Mouse (Mus musculus) midbrain, embryonic 11.5 days (tissue): ENCODE data around the gene Mettl7b. TPM values are rescaled to one million over a fixed set of nuclear protein-coding genes. Genes with fewer than 3 reads are reported as not detected.

Source experiments
- ATAC-seq: fragments of 200-750 bp; cut with Nextera tagmentation; 2 replicates; pipeline ENCODE4 v1.8.0; 2017; ENCODE audit warnings: moderate TSS enrichment, moderate library complexity; ENCODE audit not compliant: low FRiP score
- DNase-seq: peaks from one replicate; pipeline ENCODE4 v3.0.0; 2015; ENCODE audit warnings: low spot score; ENCODE audit errors: missing footprints
- H3K27ac ChIP-seq: fragments of 300-500 bp; sonication (generic); 2 replicates; pipeline ENCODE4 v1.5.1; 2014; ENCODE audit warnings: low read depth, low read length
- H3K27me3 ChIP-seq: fragments of 300-500 bp; sonication (generic); 2 replicates; pipeline ENCODE4 v1.6.1; 2014; ENCODE audit warnings: mild to moderate bottlenecking, low read length, moderate library complexity, mixed read lengths; ENCODE audit not compliant: control insufficient read depth, insufficient read depth
- H3K36me3 ChIP-seq: fragments of 300-500 bp; sonication (generic); 2 replicates; pipeline ENCODE4 v1.6.1; 2014; ENCODE audit warnings: mild to moderate bottlenecking, low read length, moderate library complexity, mixed read lengths; ENCODE audit not compliant: control insufficient read depth, insufficient read depth
- H3K4me1 ChIP-seq: fragments of 300-500 bp; sonication (generic); 2 replicates; pipeline ENCODE4 v1.6.1; 2014; ENCODE audit warnings: low read length; ENCODE audit not compliant: control insufficient read depth, insufficient read depth
- H3K4me2 ChIP-seq: fragments of 300-500 bp; sonication (generic); 2 replicates; pipeline ENCODE4 v1.6.1; 2014; ENCODE audit warnings: mild to moderate bottlenecking, moderate library complexity
- H3K4me3 ChIP-seq: fragments of 300-500 bp; sonication (generic); 2 replicates; pipeline ENCODE4 v1.5.1; 2014; ENCODE audit warnings: low read depth, low read length
- H3K9ac ChIP-seq: fragments of 300-500 bp; sonication (generic); 2 replicates; pipeline ENCODE4 v1.6.1; 2014; ENCODE audit warnings: low read length
- H3K9me3 ChIP-seq: fragments of 300-500 bp; sonication (generic); 2 replicates; pipeline ENCODE4 v1.6.1; 2016; ENCODE audit warnings: low read length; ENCODE audit not compliant: control insufficient read depth
- WGBS: fragments of 180-500 bp; shearing (Covaris S2); extraction: QIAGEN DNeasy Blood & Tissue Kit; methylation state at CpG from one replicate; pipeline ENCODE4 v1.1.7; 2014; 5-methylcytosine and 5-hydroxymethylcytosine counted together
- polyA plus RNA-seq: library from polyadenylated mRNA; unstranded; fragments of >200 nt; fragmentation: Nextera tagmentation; extraction: Ambion mirVana; gene quantifications from 2 replicates; pipeline ENCODE4 v1.2.1, GENCODE M21; 2014

Mettl7b gene
- polyA plus RNA-seq, 1 experiment from 2014 or later, result not detected

DNA sequence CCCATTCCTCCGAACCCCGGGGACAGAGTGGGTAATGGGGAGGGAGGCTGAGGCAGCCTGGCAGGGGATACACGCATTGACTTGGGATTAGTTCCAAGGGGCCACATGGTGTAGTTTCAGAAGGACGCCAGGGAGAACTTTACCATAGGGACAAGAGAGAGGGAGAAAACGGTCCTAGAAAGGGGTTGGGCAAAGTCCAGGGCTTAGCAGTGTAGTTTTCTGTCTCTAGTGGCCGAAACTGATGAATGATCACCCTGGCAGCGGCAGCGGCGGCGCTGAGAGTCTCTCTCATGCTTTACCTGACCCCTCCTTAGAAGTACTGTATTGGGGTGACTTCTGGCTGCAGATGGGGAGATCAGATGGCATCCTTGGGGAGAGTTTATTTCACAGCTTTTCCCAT lies 2.4 kb downstream of the Mettl7b start:
- 83% methylated on average over 10 of the region's 10 CpGs for WGBS
- no peak for ATAC-seq

DNA sequence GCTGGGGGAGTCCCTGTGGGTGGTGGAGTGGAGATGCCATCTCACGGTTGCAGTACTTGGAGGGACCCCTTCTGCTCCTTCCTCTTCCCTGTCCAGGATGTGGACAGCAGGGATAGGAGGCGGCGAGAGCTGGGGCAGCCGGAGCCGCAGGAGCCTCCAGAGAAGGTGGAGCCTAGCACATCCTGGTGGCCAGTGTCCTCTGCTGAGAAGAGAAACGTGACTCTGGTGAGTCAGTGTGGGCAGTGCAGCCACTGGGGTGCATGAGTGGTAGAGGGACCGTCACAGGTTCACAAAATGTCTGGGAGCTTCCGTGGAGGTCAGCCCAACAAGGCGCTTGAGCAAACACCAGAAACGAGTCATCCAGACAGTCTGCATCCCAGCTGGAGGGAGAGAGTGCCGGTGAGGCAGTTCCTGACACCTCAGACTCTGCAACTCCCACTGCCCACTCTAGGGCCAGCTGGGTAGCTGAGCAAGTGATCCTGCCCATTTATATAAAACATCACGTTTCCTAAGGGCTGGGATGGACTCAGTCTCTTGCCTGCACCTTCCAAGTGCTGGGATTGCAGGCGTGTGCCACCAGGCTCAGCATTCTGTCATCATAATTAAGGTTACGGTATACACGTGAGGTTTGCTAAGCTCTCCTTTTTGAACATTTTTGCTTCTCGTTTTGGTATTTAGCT lies 10.4 kb downstream of the Mettl7b start:
- Histone ChIP-seq H3K27ac (no peak overlapping the region), H3K9ac (no peak overlapping the region), H3K36me3 (no peaks in the 10 kb centered on the region), H3K4me2 (no peak overlapping the region), H3K9me3 (no peaks in the 10 kb centered on the region), H3K4me3 (no peak overlapping the region), H3K27me3 (no peaks in the 10 kb centered on the region; the same call in 1 of the 2 replicates), H3K4me1 (no peaks in the 10 kb centered on the region)
- DNase-seq (no peak), ATAC-seq (no peak)
- WGBS, result 76% methylated on average over 16 of the region's 16 CpGs

More for the DNA sequence above, 2.4 kb downstream of the Mettl7b start:
- no peak overlapping the region for H3K9ac ChIP-seq
- H3K4me2 ChIP-seq, result no peak overlapping the region
- no peaks in the 10 kb centered on the region for H3K36me3 ChIP-seq
- H3K4me1 ChIP-seq, result no peaks in the 10 kb centered on the region
- no peaks in the 10 kb centered on the region for H3K27me3 ChIP-seq
- H3K9me3 ChIP-seq, result no peaks in the 10 kb centered on the region
- DNase-seq, result no peak
- H3K4me3 ChIP-seq, result no peak overlapping the region
- H3K27ac ChIP-seq, result no peak overlapping the region

GRCm38 (mm10) chr10:128947496-128947895 lies 13.3 kb downstream of the Mettl7b start:
- ATAC-seq, result no peak
- Histone ChIP-seq H3K4me3 (no peak overlapping the region), H3K27ac (no peak overlapping the region), H3K9me3 (no peaks in the 10 kb centered on the region), H3K4me2 (no peak overlapping the region), H3K27me3 (no peaks in the 10 kb centered on the region; the same call in 1 of the 2 replicates), H3K36me3 (no peaks in the 10 kb centered on the region), H3K4me1 (no peaks in the 10 kb centered on the region), H3K9ac (no peak overlapping the region)
- no peak for DNase-seq
- 88% methylated on average over 4 of the region's 4 CpGs for WGBS

- H3K27ac ChIP-seq, result no peak overlapping the region
- 21% methylated on average over 3 of the region's 3 CpGs for WGBS
- no peaks in the 10 kb centered on the region for H3K9me3 ChIP-seq
- no peaks in the 10 kb centered on the region for H3K4me1 ChIP-seq
- no peak overlapping the region for H3K4me2 ChIP-seq
- H3K4me3 ChIP-seq, result no peak overlapping the region
- H3K36me3 ChIP-seq, result no peaks in the 10 kb centered on the region
- no peaks in the 10 kb centered on the region; the same call in 1 of the 2 replicates for H3K27me3 ChIP-seq
- no peak; the same call in 1 of the 2 replicates for ATAC-seq
- no peak for DNase-seq
- no peak overlapping the region for H3K9ac ChIP-seq
Observed at GRCm38 (mm10) chr10:128945675-128946074, 15.1 kb downstream of the Mettl7b start.

GRCm38 (mm10) chr10:128940475-128941061 lies 20.2 kb downstream of the Mettl7b start:
- H3K9ac ChIP-seq, result no peak overlapping the region
- no peaks in the 10 kb centered on the region for H3K4me1 ChIP-seq
- H3K4me2 ChIP-seq, result no peak overlapping the region
- no peaks in the 10 kb centered on the region; the same call in 1 of the 2 replicates for H3K27me3 ChIP-seq
- H3K36me3 ChIP-seq, result no peaks in the 10 kb centered on the region
- no peak overlapping the region for H3K27ac ChIP-seq
- H3K9me3 ChIP-seq, result no peaks in the 10 kb centered on the region
- H3K4me3 ChIP-seq, result no peak overlapping the region
- WGBS, result 81% methylated on average over 10 of the region's 10 CpGs
- peak; percentile 62 for DNase-seq
- ATAC-seq, result no peak

DNA sequence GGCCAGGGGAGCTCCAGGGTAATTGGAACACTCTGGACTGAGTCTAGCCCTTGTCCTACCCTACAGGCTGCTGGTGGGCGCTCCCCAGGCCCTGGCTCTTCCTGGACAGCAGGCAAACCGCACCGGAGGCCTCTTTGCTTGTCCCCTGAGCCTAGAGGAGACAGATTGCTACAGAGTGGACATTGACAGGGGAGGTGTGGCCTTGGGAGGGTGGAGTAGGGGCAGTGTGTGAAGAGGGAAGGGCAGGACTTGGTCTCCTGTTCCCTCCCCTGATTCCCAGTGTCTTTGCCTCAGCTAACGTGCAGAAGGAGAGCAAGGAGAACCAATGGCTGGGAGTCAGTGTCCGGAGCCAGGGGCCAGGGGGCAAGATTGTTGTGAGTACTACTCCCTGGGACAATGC lies 21.8 kb downstream of the Mettl7b start:
- H3K9ac ChIP-seq, result no peak overlapping the region
- H3K4me1 ChIP-seq, result peaks cover 3% of the 10 kb centered on the region; the same call in 1 of the 2 replicates
- no peak overlapping the region for H3K4me3 ChIP-seq
- H3K27ac ChIP-seq, result no peak overlapping the region
- DNase-seq, result no peak
- peaks cover 15% of the 10 kb centered on the region for H3K27me3 ChIP-seq
- H3K9me3 ChIP-seq, result no peaks in the 10 kb centered on the region
- WGBS, result 66% methylated on average over 5 of the region's 5 CpGs
- H3K36me3 ChIP-seq, result no peaks in the 10 kb centered on the region
- no peak overlapping the region for H3K4me2 ChIP-seq
- no peak for ATAC-seq

DNA sequence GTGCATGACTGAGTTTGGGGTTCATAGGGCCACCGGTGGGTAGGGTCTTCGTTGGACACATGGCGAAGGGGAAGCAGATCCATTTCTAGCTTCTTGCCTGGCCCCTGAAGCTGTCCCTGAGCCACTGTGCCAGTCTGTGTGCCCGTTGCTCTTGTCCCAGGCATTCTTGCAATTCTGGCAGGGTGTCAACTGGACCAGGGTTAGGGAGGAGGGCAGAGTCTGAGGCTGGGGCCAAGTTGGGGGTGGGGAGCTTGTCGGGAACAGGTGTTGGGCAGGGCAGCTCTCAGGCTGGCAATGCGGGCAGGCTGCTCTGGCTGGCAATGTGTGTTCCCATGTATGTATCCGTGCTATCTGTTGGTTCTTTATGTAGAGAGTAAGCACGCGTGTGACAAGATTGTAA lies 22.3 kb downstream of the Mettl7b start:
- H3K27me3 ChIP-seq, result peaks cover 20% of the 10 kb centered on the region
- H3K27ac ChIP-seq, result no peak overlapping the region
- ATAC-seq (no peak), DNase-seq (peak; percentile 21)
- peaks cover 7% of the 10 kb centered on the region for H3K4me1 ChIP-seq
- H3K4me2 ChIP-seq, result no peak overlapping the region
- H3K36me3 ChIP-seq, result no peaks in the 10 kb centered on the region
- H3K9ac ChIP-seq, result no peak overlapping the region
- no peak overlapping the region for H3K4me3 ChIP-seq
- H3K9me3 ChIP-seq, result no peaks in the 10 kb centered on the region
- 85% methylated on average over 9 of the region's 9 CpGs for WGBS

GRCm38 (mm10) chr10:128937756-128938390 lies 22.9 kb downstream of the Mettl7b start:
- 77% methylated on average over 12 of the region's 12 CpGs for WGBS
- H3K4me2 ChIP-seq, result no peak overlapping the region
- no peak for ATAC-seq

DNA sequence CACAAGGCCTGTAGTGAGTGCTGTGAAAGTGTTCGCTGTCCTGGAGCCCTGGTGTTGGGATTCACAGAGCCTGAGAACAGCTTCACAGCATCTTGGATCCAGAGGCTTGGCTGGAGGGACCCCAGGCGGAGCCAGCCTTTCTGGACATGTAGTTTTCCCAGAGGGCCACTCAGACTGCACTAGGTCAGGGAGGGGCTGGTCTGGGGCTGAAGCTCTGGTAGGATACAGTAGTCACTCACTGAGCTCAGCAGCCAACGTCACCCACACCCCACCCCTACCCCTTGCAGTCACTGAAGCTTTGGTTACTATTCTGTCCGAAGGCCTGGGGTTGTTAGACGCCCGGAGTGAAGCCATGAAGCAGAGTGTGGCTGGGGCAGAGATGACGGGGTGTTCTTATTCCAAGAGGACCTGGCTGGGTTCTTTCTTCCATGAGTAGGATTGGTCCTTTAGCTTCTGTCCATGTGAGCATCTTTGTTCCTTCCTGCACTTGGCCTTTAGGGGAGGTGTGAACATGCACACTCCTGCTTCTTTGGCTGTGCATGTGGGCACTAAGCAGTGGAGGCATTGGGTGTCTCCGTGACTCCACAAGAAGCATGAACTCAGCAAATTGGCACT lies 24.9 kb downstream of the Mettl7b start:
- no peaks in the 10 kb centered on the region for H3K36me3 ChIP-seq
- H3K4me3 ChIP-seq, result no peak overlapping the region
- peaks cover 7% of the 10 kb centered on the region for H3K4me1 ChIP-seq
- H3K27me3 ChIP-seq, result peaks cover 36% of the 10 kb centered on the region
- H3K27ac ChIP-seq, result no peak overlapping the region
- H3K9me3 ChIP-seq, result no peaks in the 10 kb centered on the region
- H3K4me2 ChIP-seq, result no peak overlapping the region
- H3K9ac ChIP-seq, result no peak overlapping the region
- no peak for ATAC-seq
- no peak for DNase-seq
- 78% methylated on average over 8 of the region's 8 CpGs for WGBS

More at GRCm38 (mm10) chr10:128937756-128938390, 22.9 kb downstream of the Mettl7b start:
- no peak overlapping the region for H3K9ac ChIP-seq
- no peak overlapping the region for H3K4me3 ChIP-seq
- H3K36me3 ChIP-seq, result no peaks in the 10 kb centered on the region
- peaks cover 25% of the 10 kb centered on the region for H3K27me3 ChIP-seq
- peak; percentile 26 for DNase-seq
- H3K9me3 ChIP-seq, result no peaks in the 10 kb centered on the region
- peaks cover 7% of the 10 kb centered on the region for H3K4me1 ChIP-seq
- H3K27ac ChIP-seq, result no peak overlapping the region
